In the genomic region with DNA sequence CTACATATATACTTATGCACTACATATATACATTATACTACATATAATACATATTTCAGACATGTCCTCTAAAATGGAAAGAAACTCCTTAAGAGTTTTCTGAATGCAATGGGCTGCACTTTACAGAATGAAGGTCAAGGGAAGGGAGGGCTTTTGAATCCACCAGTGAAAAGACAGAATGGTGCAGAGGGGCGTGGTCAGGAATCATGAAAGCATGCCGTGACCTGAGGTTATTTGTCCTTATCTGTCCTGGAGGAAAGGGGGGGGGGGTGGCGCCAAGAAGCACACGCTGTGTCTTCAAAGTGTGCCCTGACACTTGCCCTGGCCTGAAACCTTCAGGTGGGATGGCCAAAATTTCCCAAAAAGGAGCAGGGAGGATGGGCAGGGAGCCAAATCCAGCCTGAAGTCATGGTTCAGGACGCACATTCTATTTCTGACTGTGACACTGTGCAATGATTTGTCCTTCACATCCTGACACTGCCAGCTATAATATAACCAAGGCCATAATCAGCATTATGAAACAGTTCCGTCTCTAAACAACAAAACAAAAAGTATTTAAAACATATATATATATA, we compare ENCODE assay signal across 17 mouse cellular contexts. TPM values are rescaled to one million over a fixed set of nuclear protein-coding genes. Genes with fewer than 3 reads are reported as not detected.
A peak's percentile ranks its signal among the peaks of the same experiment; 100 is the strongest.
DNase-seq lines count a peak whose midpoint lies in the region; ATAC-seq and TF ChIP-seq lines count a peak whose summit lies in the region.
"Had no signal": no experiment of that assay in that cellular context is flagged by ENCODE, and none has a peak within 500 bp of the region (broad histone marks: within the 10 kb centered on the region; RNA-seq: fewer than 3 reads in every experiment).

No protein-coding gene starts in this region.

- peak overlapping the region; percentile 84 for H3K27ac ChIP-seq in gastrocnemius, adult 2 months
- peak overlapping the region; percentile 80 for H3K27ac ChIP-seq in heart, embryonic 15.5 days
- H3K27ac ChIP-seq: forebrain, embryonic 12.5 days; liver, embryonic 13.5 days; macrophage; neural tube, embryonic 13.5 days had no signal

- H3K9ac ChIP-seq in heart, embryonic 15.5 days = no peak overlapping the region
- H3K9ac ChIP-seq: forebrain, embryonic 12.5 days; liver, embryonic 13.5 days; neural tube, embryonic 13.5 days had no signal

- no peak for ATAC-seq in heart, embryonic 15.5 days (replicated peaks; ENCODE audit: insufficient number of reproducible peaks, insufficient read depth, low FRiP score, low read depth)

- no peaks in the 10 kb centered on the region for H3K9me3 ChIP-seq in heart, embryonic 15.5 days (replicated peaks)
- H3K9me3 ChIP-seq: forebrain, embryonic 12.5 days; liver, embryonic 13.5 days; neural tube, embryonic 13.5 days had no signal

- H3K4me2 ChIP-seq in heart, embryonic 15.5 days = peak overlapping the region; percentile 28; the same call in 1 of the 2 replicates
- H3K4me2 ChIP-seq: forebrain, embryonic 12.5 days; liver, embryonic 13.5 days; neural tube, embryonic 13.5 days had no signal

- TF ChIP-seq CTCF in gastrocnemius, adult 2 months (IDR thresholded peaks at IDR 0.05) = no peak

- intact Hi-C loops in gastrocnemius, adult 2 months (cut with DNase I) = no loop called here

- H3K27me3 ChIP-seq in heart, embryonic 15.5 days = no peaks in the 10 kb centered on the region
- H3K27me3 ChIP-seq: forebrain, embryonic 12.5 days; liver, embryonic 13.5 days; neural tube, embryonic 13.5 days had no signal

- 19% methylated on average over 6 of the region's 6 CpGs for WGBS in heart, embryonic 15.5 days

- no peaks in the 10 kb centered on the region; the same call in 1 of the 2 replicates for H3K36me3 ChIP-seq in heart, embryonic 15.5 days
- H3K36me3 ChIP-seq: forebrain, embryonic 12.5 days; liver, embryonic 13.5 days; neural tube, embryonic 13.5 days had no signal

- peaks cover 53% of the 10 kb centered on the region for H3K4me1 ChIP-seq in heart, embryonic 15.5 days (replicated peaks)
- H3K4me1 ChIP-seq: liver, embryonic 13.5 days had no signal

- peak; percentile 90 for DNase-seq in heart, adult 11 months
- no peak for DNase-seq in heart, adult 8-10 months (ENCODE audit: low spot score)
- peak; percentile 71 for DNase-seq in gastrocnemius, adult 2 months
- peak; percentile 33 for DNase-seq in testis, postnatal 14 days (ENCODE audit: low spot score)
- DNase-seq in lung, postnatal 14 days = no peak
- no peak for DNase-seq in cerebellum, adult 9-10 months
- DNase-seq in left cerebral cortex, adult 11 months (ENCODE audit: low spot score) = no peak
- DNase-seq: B cell, adult 2 months; kidney, postnatal 10 days; layer of hippocampus, postnatal 36 days; liver, embryonic 13.5 days; retina, postnatal 1 day had no signal

- H3K4me3 ChIP-seq in gastrocnemius, adult 2 months = no peak overlapping the region
- no peak overlapping the region for H3K4me3 ChIP-seq in heart, embryonic 15.5 days
- H3K4me3 ChIP-seq: forebrain, embryonic 12.5 days; liver, embryonic 13.5 days; neural tube, embryonic 13.5 days had no signal

RNA-seq across cellular contexts. Expression of a gene that starts 23.3 kb away (rescaled TPM):
- 1,000 to 10,000 TPM; 1,621 to 2,329 (median 1,848) TPM for total RNA-seq in heart, adult 8-10 months (2022)
- 1,000 to 10,000 TPM in 1 of 2 experiments, 100 to 1,000 TPM in 1; 773 to 1,947 TPM for total RNA-seq in gastrocnemius, adult 2 months (2021)
- polyA plus RNA-seq in heart, embryonic 15.5 days (2015; fragmentation: Nextera tagmentation; extraction: Ambion mirVana) = 1,445 and 1,519 TPM in 2 replicates
- total RNA-seq: common myeloid progenitor, adult 5-6 weeks had no signal
- polyA plus RNA-seq: macrophage had no signal

RNA-seq across cellular contexts. Expression of a gene that starts 59.4 kb away (rescaled TPM):
- 100 to 1,000 TPM in 2 of 4 experiments, 10 to 100 TPM in 2; 78.6 to 124 (median 104) TPM for total RNA-seq in heart, adult 8-10 months (2022)
- total RNA-seq in gastrocnemius, adult 2 months (2021) = 10 to 100 TPM; 15.6 to 18.0 TPM
- 10.1 and 12.1 TPM in 2 replicates for polyA plus RNA-seq in heart, embryonic 15.5 days (2015; fragmentation: Nextera tagmentation; extraction: Ambion mirVana)

Comparison
In these comparisons a context has a peak if more than half of its experiments do, and no peak if none do; other contexts are left out.
1. DNase-seq: peak in heart, adult 11 months (single experiment), gastrocnemius, adult 2 months (single experiment) and testis, postnatal 14 days (single experiment); none in heart, adult 8-10 months (single experiment), lung, postnatal 14 days (single experiment), cerebellum, adult 9-10 months (single experiment) and left cerebral cortex, adult 11 months (single experiment).
2. RNA of a gene that starts 59.4 kb away (total RNA-seq): 78.6 to 124 TPM in heart, adult 8-10 months; 15.6 to 18.0 TPM in gastrocnemius, adult 2 months; every median in the first group is over 4 times any median in the second.